Mouse (Mus musculus): ENCODE measurements around the gene Myoz2. TPM values are rescaled to one million over a fixed set of nuclear protein-coding genes. Genes with fewer than 3 reads are reported as not detected.
A peak's percentile ranks its signal among the peaks of the same experiment; 100 is the strongest.

Gene Myoz2
- polyA plus RNA-seq, 1 experiment from 2014 or later, result 0.14 TPM

GRCm38 (mm10) chr3:122986906-122987305, 47.9 kb downstream of the Myoz2 start:
- no peak for ATAC-seq (ENCODE audit: low FRiP score, low TSS enrichment)
- WGBS, result 84% methylated on average over 11 of the region's 11 CpGs
- no peaks in the 10 kb centered on the region for H3K9me3 ChIP-seq (ENCODE audit: control insufficient read depth, low read length)
- no peak overlapping the region for H3K4me2 ChIP-seq (replicated peaks; ENCODE audit: low read depth, low read length)
- H3K4me1 ChIP-seq (ENCODE audit: control insufficient read depth, insufficient read depth, low read length), result peaks cover 13% of the 10 kb centered on the region
- H3K36me3 ChIP-seq (ENCODE audit: control insufficient read depth, insufficient read depth, low read length), result no peaks in the 10 kb centered on the region
- no peak overlapping the region for H3K4me3 ChIP-seq (ENCODE audit: low read length)
- no peak overlapping the region for H3K27ac ChIP-seq (ENCODE audit: low read depth, low read length)
- no peaks in the 10 kb centered on the region for H3K27me3 ChIP-seq (ENCODE audit: control insufficient read depth, insufficient read depth, low read length)
- no peak overlapping the region for H3K9ac ChIP-seq (ENCODE audit: low read depth, low read length)

- H3K4me2 ChIP-seq (replicated peaks; ENCODE audit: low read depth, low read length), result no peak overlapping the region
- WGBS, result 13% methylated on average over 1 of the region's 1 CpGs
These were observed 48.4 kb downstream of the Myoz2 start for GRCm38 (mm10) chr3:122986386-122986785.

GRCm38 (mm10) chr3:122985183-122985944, 49.5 kb downstream of the Myoz2 start:
- H3K9me3 ChIP-seq (ENCODE audit: control insufficient read depth, low read length), result no peaks in the 10 kb centered on the region
- H3K27me3 ChIP-seq (ENCODE audit: control insufficient read depth, insufficient read depth, low read length), result no peaks in the 10 kb centered on the region
- H3K27ac ChIP-seq (ENCODE audit: low read depth, low read length), result peak overlapping the region; percentile 83; the same call in 1 of the 2 replicates
- H3K4me1 ChIP-seq (ENCODE audit: control insufficient read depth, insufficient read depth, low read length), result peaks cover 13% of the 10 kb centered on the region
- WGBS, result 11% methylated on average over 13 of the region's 13 CpGs
- peak overlapping the region; percentile 83 for H3K4me3 ChIP-seq (ENCODE audit: low read length)
- ATAC-seq (ENCODE audit: low FRiP score, low TSS enrichment), result no peak
- H3K9ac ChIP-seq (ENCODE audit: low read depth, low read length), result peak overlapping the region; percentile 95
- no peaks in the 10 kb centered on the region for H3K36me3 ChIP-seq (ENCODE audit: control insufficient read depth, insufficient read depth, low read length)
- peak overlapping the region; percentile 60 for H3K4me2 ChIP-seq (replicated peaks; ENCODE audit: low read depth, low read length)

More at GRCm38 (mm10) chr3:122986386-122986785, 48.4 kb downstream of the Myoz2 start:
- Histone ChIP-seq H3K27ac (ENCODE audit: low read depth, low read length) (peak overlapping the region; percentile 55; the same call in 1 of the 2 replicates), H3K4me1 (ENCODE audit: control insufficient read depth, insufficient read depth, low read length) (peaks cover 13% of the 10 kb centered on the region), H3K4me3 (ENCODE audit: low read length) (no peak overlapping the region), H3K36me3 (ENCODE audit: control insufficient read depth, insufficient read depth, low read length) (no peaks in the 10 kb centered on the region), H3K9me3 (ENCODE audit: control insufficient read depth, low read length) (no peaks in the 10 kb centered on the region), H3K27me3 (ENCODE audit: control insufficient read depth, insufficient read depth, low read length) (no peaks in the 10 kb centered on the region), H3K9ac (ENCODE audit: low read depth, low read length) (no peak overlapping the region)
- no peak for ATAC-seq (ENCODE audit: low FRiP score, low TSS enrichment)

- Histone ChIP-seq H3K27me3 (ENCODE audit: control insufficient read depth, insufficient read depth, low read length) (no peaks in the 10 kb centered on the region), H3K9ac (ENCODE audit: low read depth, low read length) (peak within 1 kb of the TSS; percentile 95), H3K4me3 (ENCODE audit: low read length) (peak within 1 kb of the TSS; percentile 83), H3K4me2 (replicated peaks; ENCODE audit: low read depth, low read length) (peak within 1 kb of the TSS; percentile 60), H3K36me3 (ENCODE audit: control insufficient read depth, insufficient read depth, low read length) (no peaks in the 10 kb centered on the region), H3K27ac (ENCODE audit: low read depth, low read length) (peak within 1 kb of the TSS; percentile 97), H3K9me3 (ENCODE audit: control insufficient read depth, low read length) (no peaks in the 10 kb centered on the region), H3K4me1 (ENCODE audit: control insufficient read depth, insufficient read depth, low read length) (peaks cover 13% of the 10 kb centered on the region)
- peak; percentile 99 for ATAC-seq (ENCODE audit: low FRiP score, low TSS enrichment)
- under 1% methylated on average over 88 of the region's 94 CpGs for WGBS
These were observed 50.3 kb downstream of the Myoz2 start, which contains the start of gene Usp53 for GRCm38 (mm10) chr3:122984249-122985182. Usp53 (minus strand) TSS chr3:122984510.

- no peaks in the 10 kb centered on the region for H3K27me3 ChIP-seq (ENCODE audit: control insufficient read depth, insufficient read depth, low read length)
- peak overlapping the region; percentile 60 for H3K4me2 ChIP-seq (replicated peaks; ENCODE audit: low read depth, low read length)
- under 1% methylated on average over 30 of the region's 30 CpGs for WGBS
- H3K9me3 ChIP-seq (ENCODE audit: control insufficient read depth, low read length), result no peaks in the 10 kb centered on the region
- H3K4me3 ChIP-seq (ENCODE audit: low read length), result peak overlapping the region; percentile 83
- no peaks in the 10 kb centered on the region for H3K36me3 ChIP-seq (ENCODE audit: control insufficient read depth, insufficient read depth, low read length)
- H3K4me1 ChIP-seq (ENCODE audit: control insufficient read depth, insufficient read depth, low read length), result peaks cover 13% of the 10 kb centered on the region
- H3K9ac ChIP-seq (ENCODE audit: low read depth, low read length), result peak overlapping the region; percentile 95
- H3K27ac ChIP-seq (ENCODE audit: low read depth, low read length), result peak overlapping the region; percentile 97
- peak; percentile 88; the same call in 1 of the 2 replicates for ATAC-seq (ENCODE audit: low FRiP score, low TSS enrichment)
These were observed 51.0 kb downstream of the Myoz2 start for GRCm38 (mm10) chr3:122983849-122984248.

GRCm38 (mm10) chr3:122975964-122976363, 58.9 kb downstream of the Myoz2 start:
- no peaks in the 10 kb centered on the region for H3K9me3 ChIP-seq (ENCODE audit: control insufficient read depth, low read length)
- no peak for ATAC-seq (ENCODE audit: low FRiP score, low TSS enrichment)

GRCm38 (mm10) chr3:122975363-122975762, 59.5 kb downstream of the Myoz2 start:
- H3K36me3 ChIP-seq (ENCODE audit: control insufficient read depth, insufficient read depth, low read length), result no peaks in the 10 kb centered on the region; the same call in 1 of the 2 replicates
- H3K9ac ChIP-seq (ENCODE audit: low read depth, low read length), result no peak overlapping the region
- no peak overlapping the region for H3K4me2 ChIP-seq (replicated peaks; ENCODE audit: low read depth, low read length)
- WGBS, result 80% methylated on average over 4 of the region's 4 CpGs
- no peaks in the 10 kb centered on the region for H3K9me3 ChIP-seq (ENCODE audit: control insufficient read depth, low read length)
- no peak overlapping the region for H3K27ac ChIP-seq (ENCODE audit: low read depth, low read length)
- H3K4me3 ChIP-seq (ENCODE audit: low read length), result no peak overlapping the region
- H3K27me3 ChIP-seq (ENCODE audit: control insufficient read depth, insufficient read depth, low read length), result no peaks in the 10 kb centered on the region
- no peak for ATAC-seq (ENCODE audit: low FRiP score, low TSS enrichment)
- 0 out of 2 replicates have a peak, but pooled peaks cover 5% of the 10 kb centered on the region for H3K4me1 ChIP-seq (ENCODE audit: control insufficient read depth, insufficient read depth, low read length)

More at GRCm38 (mm10) chr3:122975964-122976363, 58.9 kb downstream of the Myoz2 start:
- no peaks in the 10 kb centered on the region; the same call in 1 of the 2 replicates for H3K36me3 ChIP-seq (ENCODE audit: control insufficient read depth, insufficient read depth, low read length)
- H3K27ac ChIP-seq (ENCODE audit: low read depth, low read length), result no peak overlapping the region
- H3K27me3 ChIP-seq (ENCODE audit: control insufficient read depth, insufficient read depth, low read length), result no peaks in the 10 kb centered on the region
- H3K4me1 ChIP-seq (ENCODE audit: control insufficient read depth, insufficient read depth, low read length), result 0 out of 2 replicates have a peak, but pooled peaks cover 5% of the 10 kb centered on the region
- no peak overlapping the region for H3K4me3 ChIP-seq (ENCODE audit: low read length)
- H3K9ac ChIP-seq (ENCODE audit: low read depth, low read length), result no peak overlapping the region
- WGBS, result 97% methylated on average over 1 of the region's 1 CpGs
- H3K4me2 ChIP-seq (replicated peaks; ENCODE audit: low read depth, low read length), result no peak overlapping the region

GRCm38 (mm10) chr3:122974833-122975232, 60.0 kb downstream of the Myoz2 start:
- WGBS, result 77% methylated on average over 3 of the region's 3 CpGs
- no peaks in the 10 kb centered on the region for H3K9me3 ChIP-seq (ENCODE audit: control insufficient read depth, low read length)
- H3K27me3 ChIP-seq (ENCODE audit: control insufficient read depth, insufficient read depth, low read length), result no peaks in the 10 kb centered on the region

More at GRCm38 (mm10) chr3:122974833-122975232, 60.0 kb downstream of the Myoz2 start:
- H3K36me3 ChIP-seq (ENCODE audit: control insufficient read depth, insufficient read depth, low read length), result no peaks in the 10 kb centered on the region; the same call in 1 of the 2 replicates
- no peak overlapping the region for H3K4me2 ChIP-seq (replicated peaks; ENCODE audit: low read depth, low read length)
- 0 out of 2 replicates have a peak, but pooled peaks have one; percentile 46 for ATAC-seq (ENCODE audit: low FRiP score, low TSS enrichment)
- H3K9ac ChIP-seq (ENCODE audit: low read depth, low read length), result no peak overlapping the region
- H3K4me1 ChIP-seq (ENCODE audit: control insufficient read depth, insufficient read depth, low read length), result 0 out of 2 replicates have a peak, but pooled peaks cover 5% of the 10 kb centered on the region
- H3K27ac ChIP-seq (ENCODE audit: low read depth, low read length), result no peak overlapping the region
- no peak overlapping the region for H3K4me3 ChIP-seq (ENCODE audit: low read length)

Measured in kidney, embryonic 14.5 days (tissue).